Mouse (Mus musculus) spleen, adult 2 months (tissue): ENCODE data around the gene Pax7.

ENCODE experiments used
- CTCF ChIP-seq: fragments of 200-500 bp; IDR thresholded peaks from 2 replicates; pipeline ENCODE4 v1.5.1; 2011; ENCODE audit warnings: mild to moderate bottlenecking, inconsistent platforms; ENCODE audit not compliant: insufficient read depth, insufficient read length, insufficient replicate concordance; ENCODE audit errors: extremely low read depth
- POLR2A ChIP-seq: fragments of 200-500 bp; IDR thresholded peaks from 2 replicates; pipeline ENCODE4 v1.6.1; 2011; ENCODE audit warnings: low read depth, low read length, inconsistent platforms

DNA sequence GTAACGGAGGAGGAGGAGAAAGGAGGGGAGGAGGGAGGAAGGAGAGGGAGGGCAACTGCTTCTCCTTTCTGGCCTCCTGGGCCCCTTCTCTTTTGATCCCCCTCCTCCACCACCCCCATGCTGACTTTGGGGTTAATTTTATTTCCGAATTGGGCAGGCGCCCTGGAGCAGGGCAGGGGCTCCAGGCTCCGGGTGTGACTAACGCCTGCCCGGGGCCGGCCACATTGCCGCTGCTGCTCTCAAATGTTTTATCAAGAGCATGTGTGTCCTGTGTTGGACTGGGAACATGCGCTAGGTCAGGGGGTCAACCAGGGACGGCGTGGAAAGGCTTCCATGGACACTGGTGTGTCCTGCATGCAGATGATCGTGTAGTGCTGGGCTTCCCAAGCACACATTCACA is 87.2 kb downstream of the Pax7 start:
- TF ChIP-seq POLR2A = no peak
- TF ChIP-seq CTCF = no peak
